Comparison of ENCODE assay signal across 9 mouse cellular contexts in the genomic region with DNA sequence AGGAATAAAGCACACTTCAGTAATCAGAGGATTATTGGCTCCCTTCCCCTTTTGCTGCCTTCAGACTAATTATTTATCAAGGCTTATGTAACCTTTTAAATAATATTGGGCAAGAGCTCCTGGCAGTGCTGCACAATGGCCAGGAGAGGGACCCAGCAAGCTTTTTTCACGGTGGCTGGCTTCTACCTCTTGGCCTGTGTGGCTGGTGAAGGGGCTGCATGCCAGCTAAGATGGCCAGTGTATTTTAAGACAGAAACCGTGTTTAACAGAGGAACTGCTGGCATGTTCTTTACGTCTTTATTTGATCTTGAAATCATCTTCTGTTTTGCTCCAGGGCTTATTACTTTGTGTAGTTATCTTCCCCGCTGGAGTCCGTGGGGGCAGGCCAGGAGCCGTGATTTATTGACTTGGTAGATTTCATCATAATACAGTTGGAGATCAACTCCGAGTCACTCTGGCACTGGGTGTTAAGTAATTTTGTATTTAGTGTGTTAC. TPM values are rescaled to one million over a fixed set of nuclear protein-coding genes. Genes with fewer than 3 reads are reported as not detected.
DNase-seq lines count a peak whose midpoint lies in the region; ATAC-seq and TF ChIP-seq lines count a peak whose summit lies in the region.
"Had no signal": no experiment of that assay in that cellular context is flagged by ENCODE, and none has a peak within 500 bp of the region (broad histone marks: within the 10 kb centered on the region; RNA-seq: fewer than 3 reads in every experiment).

No protein-coding gene starts in this region.

- no peak overlapping the region for H3K4me3 ChIP-seq in liver, embryonic 11.5 days (ENCODE audit: low read depth, low read length)
- H3K4me3 ChIP-seq in lung, embryonic 14.5 days (ENCODE audit: low read depth, low read length), result no peak overlapping the region
- H3K4me3 ChIP-seq in thymus, adult 2 months (ENCODE audit: control insufficient read depth, insufficient read depth, low read length), result no peak overlapping the region
- H3K4me3 ChIP-seq in forebrain, embryonic 12.5 days (replicated peaks), result no peak overlapping the region
- H3K4me3 ChIP-seq: limb, embryonic 12.5 days had no signal

- H3K27ac ChIP-seq in liver, embryonic 11.5 days (ENCODE audit: low read depth, low read length), result no peak overlapping the region
- no peak overlapping the region for H3K27ac ChIP-seq in lung, embryonic 14.5 days (ENCODE audit: low read depth)
- H3K27ac ChIP-seq in thymus, adult 2 months (ENCODE audit: control insufficient read depth, insufficient read depth, low read length), result no peak overlapping the region
- H3K27ac ChIP-seq in forebrain, embryonic 12.5 days, result no peak overlapping the region
- H3K27ac ChIP-seq: limb, embryonic 12.5 days had no signal

- H3K27me3 ChIP-seq in liver, embryonic 11.5 days (replicated peaks; ENCODE audit: control insufficient read depth, insufficient read depth, low read length), result no peaks in the 10 kb centered on the region
- H3K27me3 ChIP-seq in lung, embryonic 14.5 days (ENCODE audit: insufficient read depth, low read length), result no peaks in the 10 kb centered on the region
- no peaks in the 10 kb centered on the region for H3K27me3 ChIP-seq in thymus, adult 2 months (ENCODE audit: control insufficient read depth, insufficient read depth, low read length)
- H3K27me3 ChIP-seq in forebrain, embryonic 12.5 days, result no peaks in the 10 kb centered on the region
- H3K27me3 ChIP-seq: limb, embryonic 12.5 days had no signal

- H3K4me1 ChIP-seq in liver, embryonic 11.5 days (replicated peaks; ENCODE audit: control insufficient read depth, insufficient read depth, low read length), result 0 out of 2 replicates have a peak, but pooled peaks cover 3% of the 10 kb centered on the region
- H3K4me1 ChIP-seq in lung, embryonic 14.5 days (ENCODE audit: insufficient read depth), result no peaks in the 10 kb centered on the region
- H3K4me1 ChIP-seq in thymus, adult 2 months (replicated peaks; ENCODE audit: control insufficient read depth, insufficient read depth, low read length), result no peaks in the 10 kb centered on the region
- H3K4me1 ChIP-seq in forebrain, embryonic 12.5 days, result no peaks in the 10 kb centered on the region
- H3K4me1 ChIP-seq: limb, embryonic 12.5 days had no signal

- DNase-seq in liver, result peak; percentile 24
- DNase-seq in liver, embryonic 11.5 days (ENCODE audit: low spot score), result no peak
- peak; percentile 46 for DNase-seq in ZHBTc4 (ENCODE audit: low read depth, low spot score)
- peak; percentile 76 to 79 for DNase-seq in cerebellum, postnatal 36 days
- peak; percentile 73 to 83 for DNase-seq in kidney, adult 8-10 months
- DNase-seq in lung, embryonic 14.5 days, result peak; percentile 61
- DNase-seq in thymus, adult 2 months, result no peak

- H3K36me3 ChIP-seq in liver, embryonic 11.5 days (ENCODE audit: control insufficient read depth, insufficient read depth, low read length), result peaks cover 41% of the 10 kb centered on the region
- H3K36me3 ChIP-seq in lung, embryonic 14.5 days (ENCODE audit: insufficient read depth), result peaks cover 75% of the 10 kb centered on the region
- peaks cover 50% of the 10 kb centered on the region for H3K36me3 ChIP-seq in thymus, adult 2 months (ENCODE audit: control insufficient read depth, insufficient read depth, low read length)
- H3K36me3 ChIP-seq in forebrain, embryonic 12.5 days (replicated peaks), result peaks cover 85% of the 10 kb centered on the region

- WGBS in liver, embryonic 11.5 days, result 77% methylated on average over 7 of the region's 7 CpGs
- WGBS in lung, embryonic 14.5 days, result 61% methylated on average over 7 of the region's 7 CpGs
- 85% methylated on average over 7 of the region's 7 CpGs for WGBS in thymus, adult 2 months
- WGBS in forebrain, embryonic 12.5 days, result 88% methylated on average over 7 of the region's 7 CpGs

- no peak for TF ChIP-seq POLR2A in thymus, adult 2 months (IDR thresholded peaks at IDR 0.05; ENCODE audit: control insufficient read depth, extremely low read depth, insufficient read depth, low read length, poor library complexity)

- H3K9ac ChIP-seq in liver, embryonic 11.5 days (ENCODE audit: low read depth, low read length), result no peak overlapping the region
- no peak overlapping the region for H3K9ac ChIP-seq in lung, embryonic 14.5 days
- no peak overlapping the region for H3K9ac ChIP-seq in forebrain, embryonic 12.5 days
- H3K9ac ChIP-seq: limb, embryonic 12.5 days had no signal

- ATAC-seq in liver, embryonic 11.5 days (replicated peaks; ENCODE audit: low FRiP score), result no peak; the same call in 1 of the 2 replicates
- ATAC-seq in lung, embryonic 14.5 days (ENCODE audit: insufficient read depth), result no peak
- no peak for ATAC-seq in forebrain, embryonic 12.5 days (ENCODE audit: low FRiP score)

- no peak overlapping the region for H3K4me2 ChIP-seq in liver, embryonic 11.5 days
- H3K4me2 ChIP-seq in lung, embryonic 14.5 days, result no peak overlapping the region
- no peak overlapping the region for H3K4me2 ChIP-seq in forebrain, embryonic 12.5 days
- H3K4me2 ChIP-seq: limb, embryonic 12.5 days had no signal

- peak; percentile 62 for TF ChIP-seq CTCF in lung, embryonic 14.5 days (IDR thresholded peaks at IDR 0.05; ENCODE audit: low read depth)
- no peak for TF ChIP-seq CTCF in thymus, adult 2 months (IDR thresholded peaks at IDR 0.05; ENCODE audit: borderline replicate concordance, control insufficient read depth, extremely low read depth, insufficient read depth, low read length, poor library complexity)

- no peaks in the 10 kb centered on the region for H3K9me3 ChIP-seq in liver, embryonic 11.5 days (ENCODE audit: control insufficient read depth, low read length)
- H3K9me3 ChIP-seq in lung, embryonic 14.5 days (ENCODE audit: low read depth, low read length), result no peaks in the 10 kb centered on the region
- H3K9me3 ChIP-seq in forebrain, embryonic 12.5 days, result no peaks in the 10 kb centered on the region
- H3K9me3 ChIP-seq: limb, embryonic 12.5 days had no signal

RNA-seq across cellular contexts. Expression of gene Crcp, which starts 15.2 kb away (rescaled TPM):
- 30.8 and 34.8 TPM in 2 replicates for polyA plus RNA-seq in liver, embryonic 11.5 days (2014; fragmentation: Nextera tagmentation; extraction: Ambion mirVana)
- polyA plus RNA-seq in lung, embryonic 14.5 days (2014; fragmentation: Nextera tagmentation; extraction: Ambion mirVana), result 27.5 and 28.3 TPM in 2 replicates
- polyA plus RNA-seq in thymus, adult 2 months (2012; rRNA removed), result 17.0 and 17.5 TPM in 2 replicates
- polyA plus RNA-seq in forebrain, embryonic 12.5 days (2016; fragmentation: Nextera tagmentation; extraction: Ambion mirVana), result 54.0 and 55.8 TPM in 2 replicates

RNA-seq across cellular contexts. Expression of gene Asl, which starts 15.2 kb away (rescaled TPM):
- polyA plus RNA-seq in liver, embryonic 11.5 days (2014; fragmentation: Nextera tagmentation; extraction: Ambion mirVana), result 51.8 and 61.0 TPM in 2 replicates
- polyA plus RNA-seq in lung, embryonic 14.5 days (2014; fragmentation: Nextera tagmentation; extraction: Ambion mirVana), result 23.1 and 24.3 TPM in 2 replicates
- polyA plus RNA-seq in thymus, adult 2 months (2012; rRNA removed), result 33.0 and 40.4 TPM in 2 replicates
- 20.9 and 23.5 TPM in 2 replicates for polyA plus RNA-seq in forebrain, embryonic 12.5 days (2016; fragmentation: Nextera tagmentation; extraction: Ambion mirVana)

RNA-seq across cellular contexts. Expression of gene Tpst1, which starts 28.9 kb away (rescaled TPM):
- polyA plus RNA-seq in liver, embryonic 11.5 days (2014; fragmentation: Nextera tagmentation; extraction: Ambion mirVana), result 54.0 and 58.2 TPM in 2 replicates
- polyA plus RNA-seq in lung, embryonic 14.5 days (2014; fragmentation: Nextera tagmentation; extraction: Ambion mirVana), result 76.1 and 77.3 TPM in 2 replicates
- polyA plus RNA-seq in thymus, adult 2 months (2012; rRNA removed), result 8.4 and 9.5 TPM in 2 replicates
- 55.1 and 56.5 TPM in 2 replicates for polyA plus RNA-seq in forebrain, embryonic 12.5 days (2016; fragmentation: Nextera tagmentation; extraction: Ambion mirVana)

RNA-seq across cellular contexts. Expression of gene Gusb, which starts 41.4 kb away (rescaled TPM):
- 82.5 and 89.9 TPM in 2 replicates for polyA plus RNA-seq in liver, embryonic 11.5 days (2014; fragmentation: Nextera tagmentation; extraction: Ambion mirVana)
- polyA plus RNA-seq in lung, embryonic 14.5 days (2014; fragmentation: Nextera tagmentation; extraction: Ambion mirVana), result 77.4 and 83.0 TPM in 2 replicates
- 55.1 and 57.5 TPM in 2 replicates for polyA plus RNA-seq in thymus, adult 2 months (2012; rRNA removed)
- polyA plus RNA-seq in forebrain, embryonic 12.5 days (2016; fragmentation: Nextera tagmentation; extraction: Ambion mirVana), result 17.1 and 20.6 TPM in 2 replicates

Comparison
In these comparisons a context has a peak if more than half of its experiments do, and no peak if none do; other contexts are left out.
1. DNase-seq: peak in liver (single experiment), ZHBTc4 (single experiment), cerebellum, postnatal 36 days (2 of 2), kidney, adult 8-10 months (2 of 2) and lung, embryonic 14.5 days (single experiment); none in liver, embryonic 11.5 days (single experiment) and thymus, adult 2 months (single experiment).